Mouse (Mus musculus) skeletal muscle tissue, postnatal 0 days (tissue): ENCODE data around the gene Kank2. TPM values are rescaled to one million over a fixed set of nuclear protein-coding genes. Genes with fewer than 3 reads are reported as not detected.

ENCODE experiments used
- microRNA-seq, 2 experiments: library from miRNA; unstranded; fragments of <30 nt; microRNA quantifications; one replicate each; pipeline ENCODE4; 2016
- polyA plus RNA-seq: library from polyadenylated mRNA; unstranded; fragments of >200 nt; fragmentation: Nextera tagmentation; extraction: Ambion mirVana; gene quantifications from 2 replicates; pipeline ENCODE4 v1.2.1, GENCODE M21; 2015

Gene Kank2
- 10.1 and 10.9 TPM in 2 replicates for polyA plus RNA-seq

GRCm38 (mm10) chr9:21798345-21799009, at the start of gene Kank2:
Kank2 (minus strand) TSS chr9:21798744.

GRCm38 (mm10) chr9:21835258-21835912, 36.8 kb upstream of the Kank2 start, which contains the start of gene Angptl8:
Angptl8 (plus strand) TSS chr9:21835510.

GRCm38 (mm10) chr9:21760155-21761088, 38.1 kb downstream of the Kank2 start, which contains the start of gene Spc24:
Spc24 (minus strand) TSS chr9:21760303.

GRCm38 (mm10) chr9:21723377-21724146, 75.0 kb downstream of the Kank2 start, which contains the start of gene Ldlr:
Ldlr (plus strand) TSS chr9:21723483.

Small RNA genes lying within 50 kb of the gene (microRNA-seq; reads per million reads assigned to microRNA genes)
- gene Mir7083 = 4.5 to 5.3 reads per million in 2 experiments

Other genes with a start within 250 kb of the Kank2 start
- 39.2 and 39.3 TPM in 2 replicates for gene Timm29, start 206.0 kb downstream of the Kank2 start, polyA plus RNA-seq
- 9.8 and 10.2 TPM in 2 replicates for gene Yipf2, start 205.9 kb downstream of the Kank2 start, polyA plus RNA-seq
- 20.4 and 22.7 TPM in 2 replicates for gene Smarca4, start 182.6 kb downstream of the Kank2 start, polyA plus RNA-seq
- gene Ldlr, start 75.3 kb downstream of the Kank2 start, polyA plus RNA-seq = 6.8 and 11.5 TPM in 2 replicates
- 16.6 and 19.0 TPM in 2 replicates for gene Spc24, start 38.4 kb downstream of the Kank2 start, polyA plus RNA-seq
- 1.1 and 6.7 TPM in 2 replicates for gene Angptl8, start 36.8 kb upstream of the Kank2 start, polyA plus RNA-seq
- 13.3 and 14.2 TPM in 2 replicates for gene Dock6, start 53.9 kb upstream of the Kank2 start, polyA plus RNA-seq
- gene Rab3d, start 119.4 kb upstream of the Kank2 start, polyA plus RNA-seq = 6.7 and 17.4 TPM in 2 replicates
- 1.1 and 1.3 TPM in 2 replicates for gene Ccdc159, start 128.7 kb upstream of the Kank2 start, polyA plus RNA-seq
- 33.4 and 53.5 TPM in 2 replicates for gene Tmem205, start 128.8 kb upstream of the Kank2 start, polyA plus RNA-seq
- 1.4 and 2.0 TPM in 2 replicates for gene Plppr2, start 138.3 kb upstream of the Kank2 start, polyA plus RNA-seq
- gene Swsap1, start 157.0 kb upstream of the Kank2 start, polyA plus RNA-seq = 2.1 and 2.6 TPM in 2 replicates
- gene Epor, start 164.8 kb upstream of the Kank2 start, polyA plus RNA-seq = 8.0 and 9.8 TPM in 2 replicates
- 0.27 TPM in 2 replicates for gene Rgl3, start 190.7 kb upstream of the Kank2 start, polyA plus RNA-seq
- gene Ccdc151, start 203.9 kb upstream of the Kank2 start, polyA plus RNA-seq = 0.09 and 0.12 TPM in 2 replicates
- 28.7 and 37.6 TPM in 2 replicates for gene Prkcsh, start 204.1 kb upstream of the Kank2 start, polyA plus RNA-seq